Mouse (Mus musculus) kidney, embryonic 16.5 days (tissue): ENCODE results near the gene Gng2. TPM values are rescaled to one million over a fixed set of nuclear protein-coding genes. Genes with fewer than 3 reads are reported as not detected.

ENCODE experiments used
- ATAC-seq: fragments of 200-750 bp; cut with Nextera tagmentation; 2 replicates; pipeline ENCODE4 v1.8.0; 2017; ENCODE audit warnings: moderate TSS enrichment; ENCODE audit not compliant: low FRiP score, low TSS enrichment
- H3K27ac ChIP-seq: fragments of 300-500 bp; sonication (generic); 2 replicates; pipeline ENCODE4 v1.5.1; 2014; ENCODE audit warnings: low read length
- H3K27me3 ChIP-seq: fragments of 300-500 bp; sonication (generic); 2 replicates; pipeline ENCODE4 v1.6.1; 2014; ENCODE audit warnings: low read length, control low read depth, mixed read lengths; ENCODE audit not compliant: insufficient read depth
- H3K36me3 ChIP-seq: fragments of 300-500 bp; sonication (generic); 2 replicates; pipeline ENCODE4 v1.6.1; 2014; ENCODE audit warnings: low read length, control low read depth, mixed read lengths; ENCODE audit not compliant: insufficient read depth
- H3K4me1 ChIP-seq: fragments of 300-500 bp; sonication (generic); 2 replicates; pipeline ENCODE4 v1.6.1; 2014; ENCODE audit warnings: low read length, control low read depth, mixed read lengths; ENCODE audit not compliant: insufficient read depth
- H3K4me2 ChIP-seq: fragments of 300-500 bp; sonication (generic); replicated peaks from 2 replicates; pipeline ENCODE4 v1.6.1; 2014; ENCODE audit warnings: low read depth, low read length
- H3K4me3 ChIP-seq: fragments of 300-500 bp; sonication (generic); 2 replicates; pipeline ENCODE4 v1.5.1; 2014; ENCODE audit warnings: mild to moderate bottlenecking, low read length
- H3K9ac ChIP-seq: fragments of 300-500 bp; sonication (generic); replicated peaks from 2 replicates; pipeline ENCODE4 v1.6.1; 2014; ENCODE audit warnings: low read length
- H3K9me3 ChIP-seq: fragments of 300-500 bp; sonication (generic); 2 replicates; pipeline ENCODE4 v1.6.1; 2016; ENCODE audit warnings: low read length, control low read depth
- WGBS: fragments of 180-500 bp; shearing (Covaris S2); extraction: QIAGEN DNeasy Blood & Tissue Kit; methylation state at CpG from one replicate; pipeline ENCODE4 v1.1.7; 2014; 5-methylcytosine and 5-hydroxymethylcytosine counted together
- polyA plus RNA-seq: library from polyadenylated mRNA; unstranded; fragments of >200 nt; fragmentation: Nextera tagmentation; extraction: Ambion mirVana; gene quantifications from 2 replicates; pipeline ENCODE4 v1.2.1, GENCODE M21; 2015

Gene Gng2
- polyA plus RNA-seq, 1 experiment from 2014 or later = 52.5 TPM

- ATAC-seq = no peak
- no peak overlapping the region for H3K4me3 ChIP-seq
- H3K9ac ChIP-seq = no peak overlapping the region
- no peak overlapping the region for H3K27ac ChIP-seq
- H3K9me3 ChIP-seq = peaks cover 2% of the 10 kb centered on the region; the same call in 1 of the 2 replicates
- WGBS = 45% methylated on average over 5 of the region's 5 CpGs
- no peak overlapping the region for H3K4me2 ChIP-seq
- H3K27me3 ChIP-seq = no peaks in the 10 kb centered on the region
- H3K4me1 ChIP-seq = peaks cover 24% of the 10 kb centered on the region; the same call in 1 of the 2 replicates
- no peaks in the 10 kb centered on the region for H3K36me3 ChIP-seq
Measured at GRCm38 (mm10) chr14:19969011-19969521, 8.4 kb downstream of the Gng2 start.

GRCm38 (mm10) chr14:19968321-19969010 is 9.0 kb downstream of the Gng2 start:
- Histone ChIP-seq H3K27me3 (no peaks in the 10 kb centered on the region), H3K9ac (no peak overlapping the region), H3K4me2 (no peak overlapping the region), H3K27ac (no peak overlapping the region), H3K9me3 (peaks cover 2% of the 10 kb centered on the region; the same call in 1 of the 2 replicates), H3K36me3 (no peaks in the 10 kb centered on the region), H3K4me1 (peaks cover 27% of the 10 kb centered on the region; the same call in 1 of the 2 replicates), H3K4me3 (no peak overlapping the region)
- no peak for ATAC-seq
- WGBS = 73% methylated on average over 7 of the region's 7 CpGs

- Histone ChIP-seq H3K9me3 (peaks cover 2% of the 10 kb centered on the region; the same call in 1 of the 2 replicates), H3K36me3 (no peaks in the 10 kb centered on the region), H3K4me2 (no peak overlapping the region), H3K4me1 (peaks cover 28% of the 10 kb centered on the region; the same call in 1 of the 2 replicates), H3K9ac (no peak overlapping the region), H3K4me3 (no peak overlapping the region), H3K27me3 (no peaks in the 10 kb centered on the region), H3K27ac (no peak overlapping the region)
- WGBS = 32% methylated on average over 8 of the region's 8 CpGs
- no peak for ATAC-seq
Measured at GRCm38 (mm10) chr14:19967482-19967881, 9.9 kb downstream of the Gng2 start.

GRCm38 (mm10) chr14:19963961-19964505 is 13.4 kb downstream of the Gng2 start:
- Histone ChIP-seq H3K27ac (no peak overlapping the region), H3K27me3 (no peaks in the 10 kb centered on the region), H3K4me1 (peaks cover 25% of the 10 kb centered on the region), H3K9ac (no peak overlapping the region), H3K9me3 (peaks cover 2% of the 10 kb centered on the region; the same call in 1 of the 2 replicates), H3K36me3 (no peaks in the 10 kb centered on the region), H3K4me3 (no peak overlapping the region), H3K4me2 (no peak overlapping the region)
- no peak for ATAC-seq
- WGBS = 45% methylated on average over 5 of the region's 5 CpGs

GRCm38 (mm10) chr14:19961924-19962915 is 15.2 kb downstream of the Gng2 start:
- Histone ChIP-seq H3K27me3 (no peaks in the 10 kb centered on the region), H3K9ac (no peak overlapping the region), H3K36me3 (no peaks in the 10 kb centered on the region), H3K9me3 (peaks cover 2% of the 10 kb centered on the region; the same call in 1 of the 2 replicates), H3K4me2 (no peak overlapping the region), H3K4me1 (peaks cover 15% of the 10 kb centered on the region), H3K27ac (no peak overlapping the region), H3K4me3 (no peak overlapping the region)
- ATAC-seq = no peak
- 64% methylated on average over 15 of the region's 15 CpGs for WGBS

- H3K27ac ChIP-seq = no peak overlapping the region
- no peaks in the 10 kb centered on the region for H3K36me3 ChIP-seq
- WGBS = 69% methylated on average over 9 of the region's 9 CpGs
- H3K4me1 ChIP-seq = peaks cover 15% of the 10 kb centered on the region
- H3K27me3 ChIP-seq = no peaks in the 10 kb centered on the region
- no peak overlapping the region for H3K4me2 ChIP-seq
- H3K4me3 ChIP-seq = no peak overlapping the region
- H3K9ac ChIP-seq = no peak overlapping the region
- ATAC-seq = no peak
- no peaks in the 10 kb centered on the region for H3K9me3 ChIP-seq
Measured at GRCm38 (mm10) chr14:19959860-19960259, 17.6 kb downstream of the Gng2 start.

- Histone ChIP-seq H3K27me3 (no peaks in the 10 kb centered on the region), H3K27ac (no peak overlapping the region), H3K4me3 (no peak overlapping the region), H3K4me2 (no peak overlapping the region), H3K36me3 (no peaks in the 10 kb centered on the region), H3K4me1 (no peaks in the 10 kb centered on the region), H3K9me3 (no peaks in the 10 kb centered on the region), H3K9ac (no peak overlapping the region)
- 89% methylated on average over 7 of the region's 7 CpGs for WGBS
- no peak for ATAC-seq
Measured at GRCm38 (mm10) chr14:19955077-19955476, 22.4 kb downstream of the Gng2 start.

GRCm38 (mm10) chr14:19950812-19951211 is 26.6 kb downstream of the Gng2 start:
- Histone ChIP-seq H3K36me3 (no peaks in the 10 kb centered on the region), H3K4me1 (no peaks in the 10 kb centered on the region), H3K4me2 (no peak overlapping the region), H3K4me3 (no peak overlapping the region), H3K27ac (no peak overlapping the region), H3K9ac (no peak overlapping the region), H3K9me3 (no peaks in the 10 kb centered on the region), H3K27me3 (no peaks in the 10 kb centered on the region)
- WGBS = 92% methylated on average over 4 of the region's 4 CpGs
- no peak for ATAC-seq

- no peak for ATAC-seq
- no peaks in the 10 kb centered on the region for H3K4me1 ChIP-seq
- no peak overlapping the region for H3K9ac ChIP-seq
- H3K9me3 ChIP-seq = no peaks in the 10 kb centered on the region
- no peak overlapping the region for H3K27ac ChIP-seq
- H3K4me2 ChIP-seq = no peak overlapping the region
- no peak overlapping the region for H3K4me3 ChIP-seq
- H3K36me3 ChIP-seq = no peaks in the 10 kb centered on the region
- H3K27me3 ChIP-seq = no peaks in the 10 kb centered on the region
- 83% methylated on average over 2 of the region's 2 CpGs for WGBS
Measured at GRCm38 (mm10) chr14:19949475-19949874, 28.0 kb downstream of the Gng2 start.
